Mouse (Mus musculus) lung, postnatal 0 days (tissue): ENCODE measurements at regions not wholly inside any gene's neighbourhood (a gene's known extent, or its start where the extent isn't known, plus 50 kb on each side); places are given as distances from the start of the nearest gene placed in this dataset.
"Not testable (repeated sequence)": the region's sequence is repeated elsewhere in the genome, so short reads cannot be mapped to it uniquely, and the experiment has no call there.

Experiments used
- ATAC-seq: fragments of 200-750 bp; cut with Nextera tagmentation; 2 replicates; pipeline ENCODE4 v1.8.0; 2017; ENCODE audit warnings: moderate library complexity
- DNase-seq: peaks from one replicate; pipeline ENCODE4 v3.0.0-alpha.2; 2016; ENCODE audit warnings: low spot score
- H3K27ac ChIP-seq: fragments of 300-500 bp; sonication (generic); 2 replicates; pipeline ENCODE4 v1.5.1; 2014; ENCODE audit warnings: antibody characterized with exemption, mild to moderate bottlenecking, low read length, mixed read lengths
- H3K27me3 ChIP-seq: fragments of 300-500 bp; sonication (generic); replicated peaks from 2 replicates; pipeline ENCODE4 v1.6.1; 2014; ENCODE audit warnings: low read length, mixed read lengths; ENCODE audit not compliant: insufficient read depth
- H3K36me3 ChIP-seq: fragments of 300-500 bp; sonication (generic); 2 replicates; pipeline ENCODE4 v1.6.1; 2014; ENCODE audit warnings: low read length, mixed read lengths; ENCODE audit not compliant: insufficient read depth
- H3K4me1 ChIP-seq: fragments of 300-500 bp; sonication (generic); 2 replicates; pipeline ENCODE4 v1.6.1; 2014; ENCODE audit warnings: antibody characterized with exemption, low read depth, low read length, mixed read lengths; ENCODE audit not compliant: insufficient read depth
- H3K4me2 ChIP-seq: fragments of 300-500 bp; sonication (generic); replicated peaks from 2 replicates; pipeline ENCODE4 v1.6.1; 2014; ENCODE audit warnings: low read depth, mild to moderate bottlenecking, low read length, moderate library complexity, mixed read lengths
- H3K4me3 ChIP-seq: fragments of 300-500 bp; sonication (generic); 2 replicates; pipeline ENCODE4 v1.5.1; 2014; ENCODE audit warnings: low read depth, low read length
- H3K9ac ChIP-seq: fragments of 300-500 bp; sonication (generic); replicated peaks from 2 replicates; pipeline ENCODE4 v1.6.1; 2014; ENCODE audit warnings: low read depth, mild to moderate bottlenecking
- H3K9me3 ChIP-seq: fragments of 300-500 bp; sonication (generic); 2 replicates; pipeline ENCODE4 v1.6.1; 2016; ENCODE audit warnings: low read length, mixed read lengths
- CTCF ChIP-seq: IDR thresholded peaks from 2 replicates; pipeline ENCODE4 v1.5.1; 2016; ENCODE audit warnings: antibody characterized with exemption, mild to moderate bottlenecking
- EP300 ChIP-seq: IDR thresholded peaks from 2 replicates; pipeline ENCODE4 v1.6.1; 2016; ENCODE audit warnings: antibody characterized with exemption, mild to moderate bottlenecking, control low read depth
- WGBS: fragments of 180-500 bp; shearing (Covaris S2); extraction: QIAGEN DNeasy Blood & Tissue Kit; methylation state at CpG from one replicate; pipeline ENCODE4 v1.1.7; 2014; 5-methylcytosine and 5-hydroxymethylcytosine counted together

- Histone ChIP-seq H3K4me2 (no peak overlapping the region), H3K27ac (no peak overlapping the region), H3K27me3 (no peaks in the 10 kb centered on the region), H3K4me3 (no peak overlapping the region), H3K36me3 (no peaks in the 10 kb centered on the region), H3K9ac (no peak overlapping the region), H3K4me1 (no peaks in the 10 kb centered on the region), H3K9me3 (no peaks in the 10 kb centered on the region)
- no peak for ATAC-seq
- peak; percentile 62 for DNase-seq
- TF ChIP-seq CTCF (peak; percentile 65), EP300 (no peak)
- 15% methylated on average over 3 of the region's 3 CpGs for WGBS
These were observed 3624.1 kb downstream of the 9330182O14Rik start for GRCm38 (mm10) chr15:43758256-43758655.

GRCm38 (mm10) chr15:43764606-43765005, 3630.4 kb downstream of the 9330182O14Rik start:
- Histone ChIP-seq H3K9ac (no peak overlapping the region), H3K36me3 (no peaks in the 10 kb centered on the region), H3K27ac (no peak overlapping the region), H3K9me3 (no peaks in the 10 kb centered on the region), H3K4me2 (no peak overlapping the region), H3K27me3 (no peaks in the 10 kb centered on the region), H3K4me1 (no peaks in the 10 kb centered on the region), H3K4me3 (no peak overlapping the region)
- DNase-seq = no peak
- TF ChIP-seq CTCF = no peak
- TF ChIP-seq EP300 = no peak
- ATAC-seq = no peak
- 88% methylated on average over 2 of the region's 2 CpGs for WGBS

- Histone ChIP-seq H3K9ac (no peak overlapping the region), H3K4me2 (no peak overlapping the region), H3K9me3 (no peaks in the 10 kb centered on the region), H3K27ac (no peak overlapping the region), H3K27me3 (no peaks in the 10 kb centered on the region), H3K4me1 (no peaks in the 10 kb centered on the region), H3K4me3 (no peak overlapping the region), H3K36me3 (no peaks in the 10 kb centered on the region)
- ATAC-seq (no peak), DNase-seq (peak; percentile 42)
- TF ChIP-seq CTCF (peak; percentile 60), EP300 (no peak)
- WGBS = 19% methylated on average over 3 of the region's 3 CpGs
These were observed 3638.6 kb downstream of the 9330182O14Rik start for GRCm38 (mm10) chr15:43772718-43773117.

- H3K27me3 ChIP-seq, DNase-seq: not testable (repeated sequence)
- WGBS = 63% methylated on average over 3 of the region's 3 CpGs
These were observed 3648.0 kb downstream of the 9330182O14Rik start for GRCm38 (mm10) chr15:43782126-43782632.

GRCm38 (mm10) chr15:43784171-43784570, 3650.0 kb downstream of the 9330182O14Rik start:
- Histone ChIP-seq H3K4me2 (no peak overlapping the region), H3K4me1 (no peaks in the 10 kb centered on the region), H3K4me3 (no peak overlapping the region), H3K36me3 (no peaks in the 10 kb centered on the region), H3K27me3 (no peaks in the 10 kb centered on the region), H3K9me3 (no peaks in the 10 kb centered on the region), H3K9ac (no peak overlapping the region), H3K27ac (no peak overlapping the region)
- WGBS = 49% methylated on average over 3 of the region's 3 CpGs
- ATAC-seq (no peak), DNase-seq (no peak)
- TF ChIP-seq EP300 (no peak), CTCF (no peak)

More at GRCm38 (mm10) chr15:43782126-43782632, 3648.0 kb downstream of the 9330182O14Rik start:
- not testable (repeated sequence) for H3K4me1 ChIP-seq, H3K4me2 ChIP-seq, H3K9me3 ChIP-seq, H3K4me3 ChIP-seq, H3K36me3 ChIP-seq, H3K27ac ChIP-seq, H3K9ac ChIP-seq, ATAC-seq

- 56% methylated on average over 4 of the region's 4 CpGs for WGBS
- Histone ChIP-seq H3K9ac (no peak overlapping the region), H3K27me3 (no peaks in the 10 kb centered on the region), H3K27ac (no peak overlapping the region), H3K4me2 (no peak overlapping the region), H3K4me1 (no peaks in the 10 kb centered on the region), H3K9me3 (no peaks in the 10 kb centered on the region), H3K4me3 (no peak overlapping the region), H3K36me3 (no peaks in the 10 kb centered on the region)
- TF ChIP-seq CTCF (no peak), EP300 (no peak)
- ATAC-seq (no peak), DNase-seq (no peak)
These were observed 3669.2 kb downstream of the 9330182O14Rik start for GRCm38 (mm10) chr15:43803342-43803741.
